Mouse (Mus musculus) C2C12 (cell line): ENCODE results near the gene Arl15.

Source experiments
- CEBPB ChIP-seq: IDR thresholded peaks from one replicate; pipeline ENCODE4 v1.6.1; 2011; ENCODE audit warnings: low read depth, mild to moderate bottlenecking, control low read depth, moderate library complexity
- CTCF ChIP-seq: IDR thresholded peaks from one replicate; pipeline ENCODE4 v1.5.1; 2011; ENCODE audit not compliant: control insufficient read depth, insufficient read depth, insufficient read length
- FOSL1 ChIP-seq: IDR thresholded peaks from one replicate; pipeline ENCODE4 v1.8.0; 2011; ENCODE audit warnings: mild to moderate bottlenecking, low read length; ENCODE audit not compliant: poor library complexity, insufficient read depth, severe bottlenecking
- MAX ChIP-seq: IDR thresholded peaks from one replicate; pipeline ENCODE4 v1.6.1; 2011; ENCODE audit warnings: mild to moderate bottlenecking, control low read depth
- MYOD1 ChIP-seq: IDR thresholded peaks from one replicate; pipeline ENCODE4 v1.6.1; 2011; ENCODE audit warnings: low read depth; ENCODE audit not compliant: control insufficient read depth, insufficient read length
- USF1 ChIP-seq: IDR thresholded peaks from one replicate; pipeline ENCODE4 v1.6.1; 2011; ENCODE audit warnings: low read depth, mild to moderate bottlenecking, control low read depth, moderate library complexity

DNA sequence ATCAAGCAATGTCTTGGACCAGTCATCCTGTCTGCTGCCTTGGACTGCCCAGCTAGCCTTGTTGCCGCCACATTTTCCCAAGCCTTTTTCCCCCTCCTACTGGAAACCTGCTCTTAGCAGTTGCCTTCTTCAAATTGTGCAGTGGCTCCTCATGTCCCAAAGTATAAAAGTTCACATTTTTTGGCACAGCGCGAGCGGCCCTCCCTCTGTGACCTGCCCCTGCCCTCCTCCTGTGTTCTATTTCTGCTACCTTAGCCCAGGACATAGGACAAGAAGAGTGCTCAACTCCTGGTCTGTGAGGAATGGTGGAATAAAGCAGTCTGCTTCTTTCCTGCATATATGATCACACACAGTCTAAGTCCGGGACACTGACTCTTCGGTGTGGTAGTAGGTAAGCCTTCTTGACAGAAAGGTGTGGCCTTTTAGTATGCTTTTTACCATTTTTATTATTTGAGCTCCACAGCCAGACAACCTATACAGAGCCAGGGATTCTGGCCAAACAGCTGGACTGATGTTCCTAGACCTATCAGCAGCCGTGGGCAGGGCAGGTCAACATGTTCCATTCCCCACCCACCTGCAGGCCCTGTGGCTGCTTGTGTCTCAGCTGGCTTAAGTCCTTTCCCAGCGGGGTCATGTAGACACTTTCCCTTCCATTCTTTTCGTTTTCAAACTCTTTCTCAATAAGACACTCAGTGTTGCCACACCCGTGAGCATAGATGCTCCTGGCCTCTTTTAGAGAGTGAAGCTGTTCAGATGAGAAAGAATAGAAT lies 293.6 kb downstream of the Arl15 start:
- TF ChIP-seq CTCF (no peak), FOSL1 (no peak), CEBPB (no peak), MAX (no peak), USF1 (no peak), MYOD1 (no peak)
